Mouse (Mus musculus) activated CD4-positive, CD25-positive, alpha-beta regulatory T cell, adult 4 months (primary cell): ENCODE results near the gene Cit. TPM values are rescaled to one million over a fixed set of nuclear protein-coding genes. Genes with fewer than 3 reads are reported as not detected.

Experiments
- ATAC-seq: one replicate; pipeline ENCODE4 v1.8.0; 2017
- polyA plus RNA-seq, 2 experiments: library from polyadenylated mRNA; unstranded; fragments of 100-300 nt; shearing (Covaris generic); gene quantifications; one replicate each; pipeline ENCODE4 v1.2.1; 2017

Gene Cit
- polyA plus RNA-seq, 2 experiments from 2014 or later = 7.2 to 10.2 TPM

DNA sequence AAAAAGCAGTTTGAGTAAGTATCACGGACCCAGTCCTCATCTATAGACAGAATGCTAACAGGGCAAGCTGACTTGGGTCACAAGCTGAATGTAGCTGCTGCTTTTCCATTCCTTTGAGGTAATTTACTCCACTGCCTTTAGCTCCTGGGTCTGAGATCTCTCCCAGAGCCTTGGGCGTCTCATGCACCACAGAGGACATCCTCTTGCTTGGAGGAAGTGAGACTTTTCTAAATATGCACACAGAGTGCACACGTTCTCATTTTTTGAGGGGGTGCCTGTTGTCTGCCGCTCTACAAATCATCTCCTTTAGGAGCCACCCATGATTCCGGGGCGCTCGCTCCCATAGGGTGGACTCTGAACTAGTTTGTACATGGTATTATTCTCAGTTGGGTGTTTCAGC, 167.4 kb downstream of the Cit start:
- ATAC-seq = no peak

DNA sequence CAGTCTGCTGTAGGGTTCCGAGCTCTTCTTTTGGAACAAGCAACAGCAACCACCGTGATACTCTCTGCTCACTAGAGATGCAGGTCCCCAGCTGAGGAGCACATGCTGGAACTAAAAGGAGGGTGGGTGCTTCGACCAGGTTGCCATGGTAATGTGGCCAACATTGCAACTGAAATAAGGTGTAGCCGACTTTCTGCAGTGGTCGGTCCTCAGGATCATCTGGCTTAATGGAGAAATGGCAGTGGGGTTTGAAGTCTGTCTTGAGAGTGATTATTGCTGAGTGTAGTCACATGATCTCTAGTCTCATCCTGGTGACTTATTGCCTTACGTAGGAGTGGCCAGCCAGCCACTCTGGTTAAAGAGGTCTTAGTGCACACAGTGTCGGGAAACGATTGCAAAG, 168.7 kb downstream of the Cit start:
- no peak for ATAC-seq

DNA sequence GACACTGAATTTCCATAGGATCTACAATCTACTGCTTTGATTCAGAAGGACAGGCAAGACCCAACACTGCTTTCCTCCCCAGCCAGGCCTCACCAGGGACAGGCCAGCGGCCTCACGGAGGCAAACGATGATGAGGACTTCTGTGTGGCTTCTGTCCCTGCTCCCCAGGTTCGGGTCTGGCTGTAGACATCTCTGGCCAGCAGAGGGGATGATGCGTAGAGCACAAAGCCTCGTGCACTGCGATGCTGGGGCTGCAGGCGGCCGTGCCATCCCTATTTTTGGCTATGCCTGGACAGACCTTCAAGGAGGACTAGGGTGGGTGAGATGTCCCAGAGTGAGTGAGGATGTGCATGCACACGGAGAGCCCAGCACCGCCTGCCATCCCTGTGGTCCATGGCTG, 169.2 kb downstream of the Cit start:
- no peak for ATAC-seq

DNA sequence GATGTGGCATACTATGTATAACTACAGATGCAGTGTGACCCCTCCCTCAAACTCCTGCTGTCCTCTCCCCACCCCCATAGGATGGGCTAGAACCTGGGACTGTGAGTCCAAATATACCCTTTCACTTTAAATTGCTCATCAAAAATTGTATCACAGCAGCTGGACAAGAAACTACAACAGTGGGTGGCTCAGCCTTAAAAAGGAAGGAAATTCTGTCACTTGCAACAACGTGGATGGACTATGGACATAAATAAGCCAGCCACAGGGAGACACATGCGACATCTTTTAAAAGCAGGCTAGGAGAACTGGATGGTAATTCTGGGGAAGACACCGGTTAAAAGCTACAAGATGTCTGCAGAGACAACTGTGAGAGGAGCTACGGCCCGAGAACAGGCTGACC, 171.5 kb downstream of the Cit start:
- no peak for ATAC-seq

DNA sequence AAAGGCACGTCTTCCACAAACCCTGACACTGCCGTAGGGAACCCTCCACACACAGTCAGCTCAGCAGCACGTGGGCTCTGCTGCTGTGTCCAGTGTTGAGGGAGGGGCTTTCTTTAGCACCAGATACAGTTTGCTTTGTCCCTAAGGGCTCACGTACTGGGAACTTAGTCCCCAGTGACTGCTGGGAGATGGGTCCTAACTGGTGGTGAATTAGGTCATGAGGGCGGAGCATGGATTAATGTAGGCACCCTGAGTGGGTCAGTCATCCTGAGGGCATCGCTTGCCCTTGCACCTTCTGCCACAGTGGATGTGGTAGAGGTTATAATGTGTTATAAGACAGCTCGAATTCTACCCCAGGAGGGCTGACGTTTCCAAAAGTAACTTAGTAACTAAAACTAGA, 172.3 kb downstream of the Cit start:
- ATAC-seq = no peak

DNA sequence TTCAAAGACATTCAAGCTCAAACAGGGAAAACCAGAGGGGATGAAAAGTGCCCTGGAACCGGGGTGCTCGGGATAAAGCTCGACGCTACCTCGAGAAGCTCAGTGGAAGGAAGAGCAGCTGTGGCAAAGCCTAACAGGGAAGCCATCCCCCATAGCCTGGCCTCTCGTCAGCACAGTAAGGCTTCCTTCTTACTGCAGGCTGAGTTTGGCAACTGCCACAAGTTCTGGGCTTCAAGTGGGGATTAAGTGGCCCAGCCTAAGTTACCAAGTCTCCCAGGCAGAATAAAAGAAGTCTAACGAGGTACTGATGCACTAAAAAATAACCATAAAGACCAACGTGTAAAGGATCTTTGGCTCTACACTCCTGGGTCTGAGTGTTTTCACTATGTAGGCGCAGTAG, 173.1 kb downstream of the Cit start:
- ATAC-seq = no peak

DNA sequence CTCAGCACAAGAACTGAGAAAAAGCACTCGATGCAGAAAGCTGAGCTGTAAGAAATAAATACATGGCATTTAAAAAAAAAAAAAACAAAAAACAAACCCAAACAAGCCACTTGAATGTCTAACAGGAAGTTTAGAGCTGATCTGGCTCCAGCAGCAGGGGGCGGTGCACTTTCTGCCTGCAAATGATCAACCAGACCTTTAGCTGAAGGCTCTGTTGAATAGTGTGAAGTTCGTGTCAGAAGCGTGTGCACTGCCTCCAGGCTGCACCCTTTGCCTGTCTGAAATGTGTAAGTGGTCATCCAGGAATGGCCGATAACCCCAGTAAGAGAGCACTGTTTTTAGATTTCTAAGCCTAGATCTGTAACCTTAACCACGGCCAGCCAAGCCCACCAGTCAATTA, 173.7 kb downstream of the Cit start:
- ATAC-seq = no peak

DNA sequence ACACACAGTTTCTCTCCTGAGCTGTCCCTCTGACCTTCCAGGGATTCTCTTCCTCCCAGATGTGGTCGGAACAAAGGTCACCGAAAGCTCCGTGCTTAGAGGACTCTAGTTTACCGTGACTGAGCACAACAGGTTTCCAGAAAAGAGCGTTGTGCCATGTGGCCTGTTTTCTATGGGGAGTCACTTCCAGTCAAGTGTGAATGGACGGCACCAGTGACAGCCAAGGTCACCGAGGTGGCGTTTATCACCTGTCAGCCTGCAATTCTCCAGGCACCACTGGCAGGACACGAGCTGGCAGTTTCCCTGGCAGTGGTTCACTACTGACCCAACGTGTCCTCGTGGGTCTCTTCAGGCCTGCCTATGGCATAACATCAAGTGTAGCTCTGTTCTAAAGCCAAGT, 174.3 kb downstream of the Cit start:
- no peak for ATAC-seq

DNA sequence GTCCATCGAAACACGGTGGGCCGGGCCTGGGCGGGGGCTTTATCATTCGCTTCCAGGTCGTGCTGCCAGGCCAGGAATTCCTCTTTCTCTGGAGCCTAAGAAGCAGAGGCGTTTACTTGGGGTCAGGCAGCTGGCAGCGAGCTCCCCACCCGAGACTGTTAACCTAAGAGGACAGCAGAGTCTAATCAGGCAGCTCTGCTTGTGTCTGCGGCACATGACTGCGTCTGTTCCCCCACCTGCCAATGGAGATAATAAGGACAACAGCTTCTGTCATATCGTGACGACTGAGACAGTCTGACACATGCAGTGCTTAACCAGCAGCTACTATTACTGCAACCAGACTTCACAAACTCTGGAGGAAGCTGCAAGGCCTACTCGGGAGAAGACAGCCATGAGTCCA, 176.5 kb downstream of the Cit start:
- no peak for ATAC-seq

DNA sequence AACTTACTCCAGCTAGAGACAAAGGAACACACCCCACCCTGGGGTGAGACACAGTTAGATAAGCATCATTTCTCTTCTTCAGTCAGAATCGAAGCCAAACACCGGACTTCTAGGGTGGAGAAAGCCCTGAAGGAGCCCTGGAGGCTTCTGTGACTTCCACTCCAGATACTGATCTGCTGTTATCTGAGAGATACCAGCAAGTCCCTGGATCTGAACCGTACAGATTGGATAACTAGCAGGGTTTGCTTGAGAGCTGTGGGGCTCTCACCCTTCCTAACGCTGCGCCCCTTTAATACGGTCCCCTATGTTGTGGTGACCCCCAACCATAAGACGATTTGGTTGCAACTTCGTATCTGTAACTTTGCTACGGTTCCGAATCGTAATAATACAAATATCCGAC, 177.1 kb downstream of the Cit start:
- no peak for ATAC-seq

DNA sequence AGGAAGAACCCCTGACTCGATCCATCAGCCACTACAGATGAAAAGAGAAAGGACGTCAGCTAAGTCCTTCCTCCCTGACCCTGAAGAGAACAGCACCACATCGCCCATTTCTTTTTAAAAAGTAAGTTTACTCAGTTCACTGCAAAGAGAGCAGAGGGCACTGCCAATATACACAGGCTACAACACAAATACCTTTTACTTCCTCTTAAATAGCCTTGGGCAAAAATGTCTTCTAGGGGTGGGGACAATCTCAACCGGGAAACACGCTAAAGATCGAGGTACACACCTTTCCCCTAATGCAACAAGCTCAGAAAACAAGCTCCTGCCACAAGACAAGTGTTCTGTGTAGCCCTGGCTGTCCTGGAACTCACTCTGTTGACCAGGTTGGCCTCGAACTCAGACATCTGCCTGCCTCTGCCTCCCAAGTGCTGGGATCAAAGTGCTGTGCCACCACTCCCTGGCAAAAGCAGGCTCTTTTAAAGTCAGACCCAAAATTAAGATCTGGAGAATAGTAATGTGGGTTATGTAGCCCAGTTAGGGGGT, 177.7 kb downstream of the Cit start:
- no peak for ATAC-seq

DNA sequence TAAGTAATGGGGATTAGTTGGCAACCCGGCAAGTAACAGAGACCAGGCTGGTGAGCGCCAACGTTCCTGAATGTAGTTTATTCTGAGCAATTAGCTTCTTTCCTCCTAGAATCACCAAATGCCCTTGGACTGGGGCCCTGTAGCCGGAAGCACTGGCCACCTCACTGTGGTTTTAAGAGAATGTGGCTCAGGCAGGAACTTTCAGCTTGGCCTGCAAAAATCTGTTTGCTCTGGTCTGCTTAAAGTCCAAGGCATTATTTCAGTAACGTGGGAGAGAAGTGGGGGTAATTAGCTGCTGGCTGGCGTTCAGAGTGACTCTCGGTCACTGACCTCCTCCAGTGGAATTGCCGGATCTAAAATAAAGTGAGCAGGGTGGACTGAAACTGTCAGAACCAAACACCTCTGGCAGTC, 178.2 kb downstream of the Cit start:
- ATAC-seq = no peak

DNA sequence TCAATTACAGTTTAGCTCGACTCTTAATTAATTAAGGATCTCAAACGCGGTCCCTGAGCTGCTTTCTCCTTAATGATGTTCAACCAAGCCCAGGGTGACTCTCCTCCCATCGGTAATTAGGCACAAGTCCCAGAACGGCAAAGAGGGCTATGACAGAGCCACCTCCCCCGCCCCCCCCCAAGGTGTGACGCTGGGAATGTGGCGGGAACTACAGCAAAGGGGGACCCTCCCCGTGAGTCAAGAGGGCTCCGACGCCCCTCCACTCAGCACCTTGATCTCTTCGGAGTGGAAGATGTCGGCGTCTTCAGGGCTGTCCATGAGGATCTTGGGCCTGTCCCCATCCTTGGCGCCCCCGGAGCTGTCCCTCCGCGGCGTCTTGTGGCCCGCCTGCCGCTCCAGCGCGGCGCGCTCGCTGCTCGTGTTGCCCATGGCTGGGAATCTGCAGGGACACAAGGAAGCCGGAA, 178.8 kb downstream of the Cit start:
- no peak for ATAC-seq

DNA sequence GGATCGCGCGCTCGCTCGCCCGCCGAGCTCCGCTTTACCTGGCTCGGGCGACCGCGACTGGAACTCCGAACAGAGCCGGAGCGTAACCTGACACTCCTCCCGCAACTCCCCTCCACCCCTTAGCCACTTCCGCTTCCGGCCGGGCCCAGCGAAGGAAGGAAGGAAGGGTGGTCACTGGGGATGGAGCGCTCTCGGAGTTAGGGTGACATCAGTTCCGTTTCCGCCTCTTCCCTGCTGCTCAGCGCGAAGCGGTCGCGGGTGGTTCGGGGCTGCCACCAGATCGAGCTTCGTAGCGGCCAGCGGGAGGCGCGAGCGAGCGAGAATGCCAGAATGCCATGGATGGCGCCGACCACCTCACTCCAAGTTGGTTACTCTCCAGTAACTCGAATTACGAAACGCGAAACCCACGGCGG, 179.3 kb downstream of the Cit start, which contains the start of gene Prkab1:
Prkab1 (minus strand) TSS at position 182 of the 413 bp plus-strand sequence.
- ATAC-seq = peak; percentile 86

DNA sequence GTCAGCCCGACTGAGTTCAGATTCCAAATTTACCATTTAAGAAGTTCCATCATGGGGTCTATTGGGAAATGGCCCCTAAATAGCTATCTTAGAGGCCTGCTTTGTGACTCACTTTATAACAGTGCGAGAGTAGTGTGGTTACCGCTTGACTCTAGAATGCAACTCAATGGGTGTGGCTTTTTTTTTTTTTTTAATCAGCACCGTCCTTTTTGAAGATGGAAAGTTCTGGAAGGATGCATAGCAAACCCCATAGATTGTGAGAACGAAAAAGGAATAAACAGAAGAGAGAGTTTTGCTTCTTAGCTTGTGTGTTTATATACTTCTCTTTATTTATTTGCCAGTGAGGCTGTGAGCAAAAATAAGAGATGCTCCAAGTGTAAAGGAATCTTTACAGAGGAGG, 181.0 kb downstream of the Cit start:
- no peak for ATAC-seq

DNA sequence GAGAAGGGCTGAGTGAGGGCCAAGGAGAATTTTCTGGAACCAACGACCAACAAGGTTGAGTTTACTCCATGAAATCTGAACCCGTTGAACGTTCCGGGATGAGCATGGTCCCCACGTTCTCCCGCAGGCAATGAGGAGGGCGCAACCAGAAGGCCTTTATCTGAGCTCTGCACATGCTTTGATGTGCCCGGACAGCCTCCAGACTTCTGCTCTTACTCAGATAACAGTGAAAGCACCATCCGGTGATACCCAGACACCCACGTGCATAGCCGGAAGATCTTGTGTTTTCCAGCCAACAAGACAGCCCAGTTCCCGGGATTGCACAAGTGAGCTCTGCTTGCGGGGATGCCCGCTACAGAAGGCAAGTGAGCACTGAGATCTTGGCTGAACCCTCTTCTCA, 181.5 kb downstream of the Cit start:
- no peak for ATAC-seq

DNA sequence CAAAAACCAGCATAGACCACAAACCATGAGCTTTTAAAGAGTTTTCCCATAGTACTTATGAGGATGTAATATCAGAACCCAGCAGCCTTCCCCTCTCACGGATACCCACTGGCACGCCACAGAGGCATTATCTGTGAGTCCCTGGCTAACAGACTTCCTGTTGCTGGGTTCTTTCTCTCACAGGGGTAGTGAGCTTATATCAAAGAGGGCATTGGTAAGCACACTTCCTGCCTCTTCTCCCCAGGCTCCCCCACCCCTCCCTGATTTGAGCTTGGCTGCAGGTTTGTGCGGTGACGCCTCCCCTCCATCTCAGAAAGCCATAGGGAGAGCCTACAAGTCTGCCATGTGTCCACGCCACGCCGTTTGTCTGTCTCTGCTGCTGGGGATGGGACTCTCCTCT, 184.0 kb downstream of the Cit start:
- ATAC-seq = peak; percentile 85

DNA sequence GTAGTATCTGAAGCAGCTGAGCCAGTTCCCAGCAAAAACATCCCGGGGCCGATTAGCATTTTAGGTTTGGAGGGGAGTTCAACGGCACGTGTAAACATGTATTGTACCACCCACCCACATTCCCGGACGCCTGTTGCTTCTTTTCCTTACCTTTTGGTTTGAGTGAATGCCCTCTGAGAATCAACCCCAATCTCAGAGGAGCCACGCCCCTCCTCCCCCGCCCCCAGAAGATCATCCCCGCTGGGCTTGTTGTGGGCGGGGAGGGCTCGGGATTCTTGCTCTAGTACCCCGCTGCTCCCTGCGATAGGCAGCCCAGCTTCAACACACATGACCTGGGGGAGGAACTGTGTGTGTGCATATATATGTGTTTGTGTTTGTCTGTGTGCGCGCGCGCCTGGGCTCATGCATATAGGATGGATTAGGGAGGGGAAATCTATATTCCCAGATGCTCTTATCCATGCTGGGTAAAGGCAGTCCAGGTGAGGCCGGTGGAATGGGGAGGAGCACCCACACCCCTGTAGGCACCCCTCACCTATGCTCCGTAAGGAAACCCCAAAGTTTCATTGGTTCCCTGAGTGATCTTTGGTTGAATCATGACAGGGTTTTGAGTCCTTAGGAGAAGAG, 185.6 kb downstream of the Cit start:
- ATAC-seq = no peak

DNA sequence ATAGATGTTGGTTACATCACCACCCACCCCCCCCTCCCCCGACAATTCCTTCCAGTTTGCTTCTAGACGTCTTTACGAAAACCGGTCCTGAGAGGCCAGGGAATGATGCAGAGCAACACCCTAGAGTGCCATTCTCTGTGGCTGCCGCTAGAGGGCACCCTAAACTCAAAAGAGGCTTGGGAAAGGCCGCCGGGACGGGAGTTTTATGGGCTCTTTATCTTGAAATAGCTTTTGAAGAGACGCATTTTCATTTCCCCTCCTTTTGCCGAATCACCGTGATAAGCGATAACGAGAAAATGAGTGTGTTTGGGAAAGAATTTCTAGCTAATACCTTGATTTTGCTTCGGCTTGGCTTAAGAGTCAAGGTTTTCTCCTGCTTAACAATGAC, 186.1 kb downstream of the Cit start:
- no peak for ATAC-seq

DNA sequence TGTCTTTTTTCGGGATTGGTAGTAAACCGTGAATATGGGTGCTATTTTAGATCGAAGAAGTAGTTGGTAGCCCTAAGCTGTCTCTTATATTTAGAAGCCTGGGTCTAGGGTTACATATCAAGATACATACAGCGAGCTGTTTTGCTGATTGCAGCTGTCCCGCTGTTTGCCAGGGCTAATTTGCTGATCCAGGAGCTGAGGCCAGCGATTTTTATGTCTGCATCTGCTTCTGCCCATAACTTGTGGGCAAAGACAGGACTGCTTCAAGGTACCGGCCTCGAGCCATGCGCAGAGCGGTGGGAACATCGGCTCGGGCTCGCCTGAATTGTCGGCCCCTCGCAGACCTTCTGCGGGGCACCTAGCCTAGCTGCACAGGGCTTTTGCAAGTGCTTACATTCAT, 191.4 kb downstream of the Cit start:
- ATAC-seq = no peak

DNA sequence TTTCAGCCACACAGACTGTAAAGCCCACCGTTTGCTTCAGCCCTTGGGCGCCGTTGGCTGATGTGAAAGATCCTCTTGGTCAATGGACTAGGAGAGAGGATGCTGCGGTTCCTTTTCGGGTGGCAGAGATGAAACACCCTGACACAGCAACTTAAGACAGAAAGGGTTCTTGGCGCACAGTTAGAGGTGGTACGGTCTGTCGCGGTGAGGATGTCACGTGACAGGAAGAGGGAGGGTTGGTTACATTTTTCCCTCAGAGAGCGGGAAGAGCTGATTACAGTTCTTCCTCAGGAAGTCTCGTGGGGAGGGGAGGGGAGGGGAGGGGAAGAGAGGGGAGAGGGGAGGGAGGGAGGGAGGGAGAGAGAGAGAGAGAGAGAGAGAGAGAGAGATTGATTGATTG, 192.7 kb downstream of the Cit start:
- ATAC-seq = no peak

DNA sequence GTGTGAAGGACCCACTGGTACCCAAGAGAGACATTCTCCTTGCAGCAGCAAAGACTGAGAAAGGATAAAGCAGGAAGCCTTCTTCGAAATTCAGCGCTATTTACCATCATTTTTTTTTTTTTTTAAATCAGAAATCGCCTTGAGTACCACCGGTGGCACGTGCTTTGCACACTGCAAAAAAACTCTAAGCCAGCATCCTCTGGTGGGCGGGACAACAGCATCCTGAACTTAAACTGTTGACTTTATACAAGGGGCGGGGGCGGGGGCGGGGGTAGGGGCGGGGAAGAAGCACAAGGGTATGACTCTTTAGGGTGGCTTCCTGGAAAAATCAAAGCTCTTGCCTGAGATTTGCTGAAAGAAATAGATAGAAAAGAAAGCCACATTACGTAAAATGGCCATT, 194.6 kb downstream of the Cit start:
- ATAC-seq = peak; percentile 19

DNA sequence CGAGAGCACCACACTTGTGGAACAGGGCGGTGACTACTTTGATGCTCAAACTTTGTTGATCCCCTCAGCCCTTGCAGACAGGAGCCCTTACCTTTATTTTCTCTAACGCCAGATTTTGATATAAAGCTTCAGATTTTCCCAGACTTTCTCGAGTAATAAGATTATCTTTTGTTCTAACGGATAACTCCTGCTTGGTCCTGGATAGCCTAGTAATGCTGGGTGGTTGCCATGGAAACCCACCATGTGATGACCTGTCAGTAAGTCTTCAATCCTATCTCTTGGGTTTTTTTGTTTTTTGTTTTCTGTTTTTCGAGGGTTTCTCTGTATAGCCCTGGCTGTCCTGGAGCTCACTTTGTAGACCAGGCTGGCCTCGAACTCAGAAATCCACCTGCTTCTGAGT, 197.2 kb downstream of the Cit start:
- ATAC-seq = no peak

DNA sequence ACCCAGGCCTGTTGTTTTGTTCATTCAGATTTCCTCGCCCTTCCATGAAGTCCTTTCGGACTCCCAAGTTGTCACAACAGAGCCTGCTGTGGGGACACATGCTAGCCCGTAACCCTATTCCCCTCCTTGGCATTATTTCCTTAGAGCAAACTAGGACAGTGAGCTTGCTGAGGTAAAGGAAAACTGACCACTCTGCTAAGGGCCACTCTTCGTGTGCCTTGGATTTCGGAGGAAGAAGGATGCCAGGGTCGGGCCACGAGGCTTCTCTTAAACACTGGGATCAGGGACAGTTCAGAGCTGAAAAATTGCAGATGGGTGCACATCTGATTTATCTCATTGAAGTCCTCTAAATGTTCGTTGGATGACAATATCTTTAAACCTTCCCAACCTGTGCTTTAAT, 200.5 kb downstream of the Cit start:
- ATAC-seq = no peak

DNA sequence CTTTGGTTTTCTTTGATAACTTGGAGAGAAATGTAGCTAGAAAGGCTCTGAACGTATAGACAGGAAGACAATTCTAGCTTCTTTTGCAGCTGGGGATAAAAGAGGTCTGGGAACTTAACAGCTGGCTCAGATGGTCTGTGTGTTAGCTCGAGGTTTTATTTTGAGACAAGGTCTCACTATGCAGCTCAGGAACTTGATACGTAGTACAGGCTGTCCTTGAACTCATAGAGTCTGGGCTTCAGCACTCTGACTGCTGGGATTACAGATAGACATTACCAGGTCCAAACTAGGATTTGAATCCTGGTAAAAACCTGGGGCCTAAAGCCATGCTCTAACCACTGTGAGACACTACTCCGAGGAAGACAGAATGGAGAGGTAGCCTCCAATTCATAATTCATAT, 201.2 kb downstream of the Cit start:
- no peak for ATAC-seq
